Mouse (Mus musculus): ENCODE measurements around the gene Tuba1a.

GRCm38 (mm10) chr15:98927566-98927965 is 25.9 kb downstream of the Tuba1a start:
- TF ChIP-seq CTCF (IDR thresholded peaks at IDR 0.05; ENCODE audit: insufficient read depth, low read depth, low read length) (no peak), POLR2A (IDR thresholded peaks at IDR 0.05; ENCODE audit: insufficient read depth, low read depth, low read length) (no peak)

All from olfactory bulb, adult 2 months (tissue).